Mouse (Mus musculus): ENCODE data around the gene Tep1.
"Not testable (repeated sequence)": the region's sequence is repeated elsewhere in the genome, so short reads cannot be mapped to it uniquely, and the experiment has no call there.

The Tep1 gene

DNA sequence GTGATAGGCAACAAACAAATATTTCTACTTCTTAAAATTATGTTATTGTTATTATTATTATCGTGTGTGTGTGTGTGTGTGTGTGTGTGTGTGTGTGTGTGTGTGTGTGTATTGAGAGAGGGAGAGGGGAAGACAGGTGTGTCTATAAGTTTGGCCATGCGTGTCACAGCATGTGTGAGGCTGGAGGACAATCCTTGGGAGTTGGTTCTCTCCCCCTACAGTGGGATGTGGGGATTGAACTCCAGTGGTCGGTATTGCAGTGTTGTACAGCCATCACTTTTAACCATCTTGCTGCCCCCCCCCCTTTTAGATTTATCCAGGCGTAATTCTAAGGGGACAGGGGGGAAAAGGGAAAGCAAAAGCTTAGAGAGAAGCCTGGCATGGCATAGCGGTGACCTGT is 1.7 kb downstream of the Tep1 start:
- no peak for DNase-seq (ENCODE audit: low read depth, low spot score)

DNA sequence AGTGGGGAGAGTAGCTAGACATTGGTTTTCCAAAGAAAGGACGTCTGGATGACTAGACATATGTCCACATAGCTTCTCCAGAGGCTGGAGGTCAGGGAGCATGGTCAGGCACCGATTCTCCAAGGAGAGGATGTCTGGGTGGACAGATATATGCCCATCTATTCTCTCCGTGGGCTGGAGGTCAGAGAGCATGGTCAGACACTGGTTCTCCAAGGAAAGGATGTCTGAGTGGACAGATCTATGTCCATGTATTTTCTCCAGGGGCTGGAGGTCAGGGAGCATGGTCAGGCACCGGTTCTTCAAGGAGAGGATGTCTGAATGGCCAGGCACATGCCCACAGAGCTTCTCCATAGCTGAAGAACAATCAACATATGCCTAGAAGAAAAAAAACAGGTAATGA is 2.1 kb downstream of the Tep1 start:
- DNase-seq (ENCODE audit: low read depth, low spot score), result no peak

DNA sequence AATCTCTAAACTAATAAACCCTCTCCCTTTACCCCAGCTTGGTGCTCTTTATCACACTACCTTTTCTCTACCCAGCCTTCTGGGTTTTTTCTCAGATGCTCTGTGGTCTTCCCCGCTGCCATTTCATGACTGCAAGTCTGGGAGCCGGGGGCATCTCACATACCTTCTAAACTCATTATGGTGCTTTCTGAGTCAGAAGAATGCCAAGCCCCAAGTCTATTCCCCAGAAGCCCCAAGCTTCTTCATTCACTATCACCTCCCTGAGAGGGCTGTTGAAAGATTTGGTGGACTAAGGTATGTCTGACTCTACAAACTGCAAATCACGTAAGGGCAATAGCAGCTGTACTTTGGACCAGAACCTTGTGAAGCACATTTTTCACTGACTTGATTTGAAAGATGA is 3.4 kb downstream of the Tep1 start:
- DNase-seq (ENCODE audit: low read depth, low spot score), result no peak

DNA sequence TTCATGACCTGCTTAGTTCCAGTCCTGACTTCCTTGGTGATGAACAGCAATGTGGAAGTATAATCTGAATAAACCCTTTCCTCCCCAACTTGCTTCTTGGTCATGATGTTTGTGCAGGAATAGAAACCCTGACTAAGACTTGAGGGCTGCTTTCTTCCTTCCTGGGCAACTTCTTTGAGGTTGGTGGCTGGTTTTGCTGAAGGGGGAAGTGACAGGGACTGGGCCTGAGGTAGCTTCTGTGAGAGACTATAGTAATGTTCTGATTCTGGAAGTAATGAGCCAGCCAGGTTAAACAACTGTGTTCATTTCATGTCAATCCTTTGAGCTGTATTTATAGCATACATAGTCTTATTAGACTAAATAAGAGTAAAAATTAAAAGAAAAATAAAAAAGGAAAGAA is 5.4 kb downstream of the Tep1 start:
- not testable (repeated sequence) for DNase-seq (ENCODE audit: low read depth, low spot score)

DNA sequence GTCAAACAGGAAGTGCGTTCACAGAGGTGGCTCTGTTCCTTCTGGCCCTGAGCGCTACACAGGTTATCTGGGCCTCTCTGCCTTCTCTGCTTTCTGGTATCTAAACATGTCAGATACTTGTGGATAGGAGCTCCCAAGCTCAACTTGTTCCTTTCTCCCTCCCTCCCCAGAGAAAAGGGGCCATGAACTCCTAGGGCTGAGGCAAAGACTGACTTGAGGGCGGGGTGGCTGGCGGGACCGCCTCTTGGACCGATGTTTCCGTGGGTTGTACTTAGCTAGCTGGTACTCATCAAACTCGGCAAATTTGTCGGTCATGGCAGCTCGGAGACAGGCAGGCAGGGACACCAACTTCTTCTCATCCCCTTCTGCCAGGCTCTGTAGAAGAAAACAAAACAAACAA is 7.7 kb downstream of the Tep1 start:
- no peak for DNase-seq (ENCODE audit: low read depth, low spot score)

DNA sequence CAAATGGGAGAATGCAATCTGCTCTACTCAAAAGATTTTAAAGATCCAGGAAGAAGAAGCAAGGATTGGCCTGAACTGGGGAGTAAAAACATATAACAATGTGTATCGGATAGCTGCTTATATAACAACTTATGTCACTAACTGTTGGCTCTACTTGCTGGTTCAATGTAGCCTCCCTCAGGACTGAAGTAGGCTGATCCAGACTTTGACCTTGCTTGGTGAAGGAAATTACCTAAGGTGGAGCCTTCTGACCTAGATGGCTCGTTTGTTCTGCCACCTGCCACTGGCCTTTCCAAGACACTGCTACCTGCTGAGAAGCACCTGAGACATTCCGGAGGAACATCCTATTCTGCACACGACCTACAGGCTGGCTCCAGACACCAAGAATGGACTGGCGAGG is 14.6 kb downstream of the Tep1 start:
- no peak for DNase-seq (ENCODE audit: low read depth, low spot score)

DNA sequence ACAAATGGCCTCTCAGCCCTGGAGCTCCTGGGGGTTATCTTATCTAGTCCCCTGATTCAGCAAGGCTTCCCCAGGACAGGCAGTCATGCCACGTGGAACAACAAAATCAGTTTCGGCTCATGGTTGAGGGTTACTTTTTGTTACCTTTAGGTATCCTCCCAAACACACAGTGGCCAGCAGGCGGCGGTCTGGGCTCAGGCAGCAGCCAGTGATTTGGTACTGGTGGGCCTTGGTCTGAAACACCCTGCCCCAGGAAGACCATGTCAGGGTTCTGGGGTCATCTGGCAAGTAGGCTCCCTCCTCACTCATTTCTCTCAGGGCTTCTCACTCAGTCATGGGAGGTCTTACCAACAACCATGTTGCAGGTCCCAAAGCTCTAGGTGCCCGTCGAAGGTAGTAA is 33.1 kb downstream of the Tep1 start:
- no peak for DNase-seq (ENCODE audit: low read depth, low spot score)

DNA sequence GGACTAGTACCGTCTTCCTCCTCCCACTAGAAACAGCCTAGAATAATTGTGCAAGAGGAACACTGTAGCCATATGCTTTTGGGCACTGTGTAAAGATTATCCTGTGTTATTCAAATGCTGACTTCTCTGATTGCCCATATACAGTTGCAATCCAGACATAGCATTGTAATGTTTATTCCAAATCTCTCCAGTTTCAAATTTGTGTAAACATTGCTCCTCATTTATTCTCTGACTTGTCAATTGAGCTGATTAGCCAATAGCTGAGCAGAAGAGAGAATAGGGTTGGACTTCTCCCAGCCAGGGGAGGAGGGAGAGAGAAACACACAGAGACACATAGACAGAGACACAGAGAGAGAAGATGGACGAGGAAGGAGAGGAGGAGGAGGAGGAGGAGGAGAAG is 35.9 kb downstream of the Tep1 start:
- DNase-seq (ENCODE audit: low read depth, low spot score), result no peak

DNA sequence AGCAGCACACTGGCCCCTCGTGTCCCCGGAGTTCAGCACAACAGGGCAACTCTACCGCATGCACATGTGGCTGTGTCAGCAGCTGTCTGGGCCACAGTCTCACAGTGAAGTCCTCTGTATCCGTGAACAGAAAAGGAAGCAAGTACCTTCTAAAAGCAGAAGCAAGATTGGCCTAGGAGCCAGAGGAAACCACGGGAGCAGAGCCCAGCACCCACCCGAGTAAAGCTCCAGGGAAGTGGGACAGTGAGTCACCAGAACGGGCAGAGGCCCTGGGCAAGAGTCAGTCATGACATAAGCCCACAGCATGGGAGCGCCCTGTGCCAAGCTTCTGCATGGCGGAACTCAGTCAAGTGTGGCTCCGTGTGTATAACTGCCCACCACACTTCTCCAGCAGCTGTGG is 36.4 kb downstream of the Tep1 start:
- peak; percentile 36 for DNase-seq (ENCODE audit: low read depth, low spot score)

DNA sequence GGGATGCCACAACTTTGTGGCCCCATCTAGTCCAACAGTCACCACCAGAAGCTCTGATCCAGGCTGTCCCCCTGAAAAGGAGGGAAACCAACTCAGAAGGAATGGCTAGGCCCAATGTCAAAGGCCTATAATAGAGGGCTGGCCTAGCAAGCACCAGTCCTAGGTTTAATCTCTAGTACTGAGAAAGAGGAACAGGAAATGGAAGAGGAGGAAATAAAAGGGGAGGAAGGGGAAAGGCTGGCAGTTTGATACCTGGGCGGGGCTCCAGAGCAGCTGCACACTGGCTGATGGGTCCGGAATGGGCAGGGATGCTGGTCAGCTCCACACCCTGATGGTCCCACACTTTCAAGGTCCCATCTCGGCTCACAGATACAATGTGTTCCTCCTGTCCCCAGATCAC is 40.5 kb downstream of the Tep1 start:
- DNase-seq (ENCODE audit: low read depth, low spot score), result peak; percentile 29

DNA sequence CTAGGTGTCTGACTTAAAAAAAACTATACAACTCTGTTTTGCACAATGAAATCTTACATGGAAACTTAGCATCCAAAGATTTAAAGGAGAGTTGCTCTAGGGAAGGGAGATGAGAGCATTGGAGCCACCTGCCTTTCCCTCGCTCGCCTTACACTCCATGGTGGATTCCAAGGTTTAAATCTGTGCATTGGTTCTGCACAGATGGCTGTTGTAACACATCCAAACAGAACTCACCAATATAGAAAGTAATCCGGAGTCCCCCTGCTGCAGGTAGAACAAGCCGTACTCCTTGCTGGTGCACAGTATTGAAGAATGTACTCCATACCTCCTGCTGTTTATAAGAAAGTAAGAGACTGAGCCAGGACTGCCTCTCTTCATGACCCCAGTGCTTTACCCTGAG is 43.8 kb downstream of the Tep1 start:
- DNase-seq (ENCODE audit: low read depth, low spot score), result no peak

DNA sequence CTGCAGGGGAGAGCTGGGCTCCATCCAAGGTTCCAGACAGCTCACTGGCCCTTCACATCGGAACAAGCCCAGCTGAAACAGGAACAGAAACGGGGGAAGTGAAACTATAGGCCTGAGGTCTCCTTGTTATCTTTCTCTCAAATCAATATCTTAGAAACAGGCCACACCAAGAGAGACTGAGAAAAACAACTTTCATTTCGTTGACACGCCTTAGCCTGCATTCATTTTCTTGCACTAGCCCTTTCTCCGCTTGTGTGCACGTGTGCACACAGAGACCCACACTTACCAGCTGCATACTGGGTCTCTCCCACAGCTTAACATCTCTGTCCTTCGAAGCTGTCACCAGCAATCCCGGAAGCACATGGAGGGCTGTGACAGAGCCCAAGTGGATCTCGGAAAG is 46.1 kb downstream of the Tep1 start:
- DNase-seq (ENCODE audit: low read depth, low spot score), result peak; percentile 40

DNA sequence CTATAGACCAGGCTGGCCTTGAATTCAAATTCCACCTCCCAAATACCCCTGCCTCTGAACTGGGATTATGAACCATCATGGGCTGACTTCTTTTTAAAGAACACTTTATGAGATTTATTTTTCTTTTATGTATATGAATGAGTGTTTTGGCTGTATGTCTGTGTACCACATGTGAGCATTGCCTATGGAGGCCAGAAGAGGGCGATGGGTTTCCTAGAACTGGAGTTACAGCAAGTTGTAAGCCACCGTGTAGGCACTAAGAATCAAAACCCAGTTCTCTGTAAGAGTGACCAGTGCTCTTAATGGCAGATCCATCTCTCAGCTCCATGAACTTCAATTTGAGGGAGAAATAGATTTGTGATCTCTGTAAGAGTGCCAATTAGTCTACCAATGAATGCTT is 47.1 kb downstream of the Tep1 start:
- DNase-seq (ENCODE audit: low read depth, low spot score), result no peak

DNA sequence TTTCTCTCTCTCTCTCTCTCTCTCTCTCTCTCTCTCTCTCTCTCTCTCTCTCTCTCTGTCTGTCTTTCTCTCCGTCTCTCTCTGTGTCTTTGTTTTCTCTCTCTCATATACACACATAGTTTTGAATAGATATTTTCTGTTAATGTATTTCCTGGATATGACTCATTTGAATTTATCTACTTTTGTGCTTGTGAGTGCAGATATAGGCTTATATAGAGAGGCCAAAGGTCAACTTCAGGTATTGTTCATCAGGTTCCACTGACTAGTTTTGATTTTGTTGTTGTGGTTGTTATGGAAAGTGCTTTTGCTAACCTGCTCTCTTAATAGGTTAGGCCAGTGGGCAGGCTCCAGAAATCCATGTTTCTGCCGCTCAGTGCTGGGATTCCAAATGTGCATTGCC is 57.3 kb downstream of the Tep1 start:
- no peak for DNase-seq (ENCODE audit: low read depth, low spot score)

DNA sequence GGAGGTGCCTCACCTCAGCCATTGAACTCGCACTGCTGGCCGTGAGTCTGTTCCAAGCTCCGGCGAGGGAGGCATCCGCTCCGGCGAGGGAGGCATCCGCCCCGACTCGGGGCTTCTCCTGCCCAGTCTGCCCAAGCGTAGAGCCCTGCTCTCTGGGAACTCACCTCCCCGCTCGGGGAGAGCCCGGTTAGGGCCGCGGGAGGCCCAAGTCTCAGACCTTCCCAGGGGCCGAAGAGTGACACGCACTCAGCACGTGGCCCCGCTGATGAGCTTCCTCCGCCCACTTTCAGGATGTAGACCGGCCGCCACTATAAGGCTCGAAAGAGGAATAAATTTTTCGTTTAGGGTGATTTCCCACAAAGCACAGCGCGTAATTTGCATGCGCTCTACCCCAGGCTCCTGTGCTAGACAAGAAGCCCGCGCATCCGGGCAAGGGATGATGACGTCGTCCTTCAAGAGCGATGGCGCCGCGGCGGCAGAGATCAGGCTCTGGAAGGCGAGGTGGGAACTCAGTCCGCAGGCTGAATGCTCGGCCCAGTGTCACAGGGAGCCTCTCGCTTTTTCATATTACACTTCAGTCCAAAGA is 62.8 kb downstream of the Tep1 start, which contains the start of the genes Ccnb1ip1 and Parp2:
TSS of gene Ccnb1ip1 (minus strand) at position 246 of the 586 bp plus-strand sequence.
TSS of gene Parp2 (plus strand) at position 355 of the 586 bp plus-strand sequence.
- peak; percentile 98 for DNase-seq (ENCODE audit: low read depth, low spot score)

DNA sequence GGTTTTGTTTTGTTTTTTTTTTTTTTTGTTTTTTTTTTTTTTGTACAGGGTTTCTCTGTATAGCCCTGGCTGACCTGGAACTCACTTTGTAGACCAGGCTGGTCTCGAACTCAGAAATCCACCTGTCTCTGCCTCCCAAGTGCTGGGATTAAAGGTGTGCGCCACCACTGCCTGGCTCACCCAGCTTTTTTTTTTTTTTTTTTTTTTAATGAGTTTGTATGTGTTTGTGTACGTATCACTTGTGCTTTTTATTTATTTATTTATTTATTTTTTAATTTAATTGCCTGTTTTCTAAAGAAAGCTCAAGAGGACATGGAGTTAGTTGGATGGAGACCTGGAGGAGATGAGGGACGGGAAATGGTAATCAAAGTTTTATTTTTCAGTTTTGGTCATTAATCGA is 63.9 kb downstream of the Tep1 start:
- not testable (repeated sequence) for DNase-seq (ENCODE audit: low read depth, low spot score)

DNA sequence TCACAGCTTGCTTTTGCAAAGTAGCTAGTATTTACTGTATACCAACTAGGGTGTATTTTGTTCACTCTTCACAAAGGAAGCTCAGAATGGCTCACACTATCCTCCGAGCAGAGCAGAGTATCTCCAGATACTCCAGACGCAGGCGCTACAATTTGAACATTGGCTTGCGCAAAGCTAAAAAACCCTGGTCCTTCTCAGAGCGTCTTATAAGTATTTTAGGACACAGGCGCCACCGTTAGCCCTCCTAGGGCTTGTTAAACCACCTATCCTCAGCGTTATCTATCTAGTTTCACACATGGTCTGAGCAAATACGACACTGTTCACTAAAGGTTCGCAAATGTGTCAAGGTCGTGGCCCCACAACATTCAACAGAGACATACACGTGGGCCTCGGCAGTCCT is 65.7 kb downstream of the Tep1 start:
- DNase-seq (ENCODE audit: low read depth, low spot score), result no peak

DNA sequence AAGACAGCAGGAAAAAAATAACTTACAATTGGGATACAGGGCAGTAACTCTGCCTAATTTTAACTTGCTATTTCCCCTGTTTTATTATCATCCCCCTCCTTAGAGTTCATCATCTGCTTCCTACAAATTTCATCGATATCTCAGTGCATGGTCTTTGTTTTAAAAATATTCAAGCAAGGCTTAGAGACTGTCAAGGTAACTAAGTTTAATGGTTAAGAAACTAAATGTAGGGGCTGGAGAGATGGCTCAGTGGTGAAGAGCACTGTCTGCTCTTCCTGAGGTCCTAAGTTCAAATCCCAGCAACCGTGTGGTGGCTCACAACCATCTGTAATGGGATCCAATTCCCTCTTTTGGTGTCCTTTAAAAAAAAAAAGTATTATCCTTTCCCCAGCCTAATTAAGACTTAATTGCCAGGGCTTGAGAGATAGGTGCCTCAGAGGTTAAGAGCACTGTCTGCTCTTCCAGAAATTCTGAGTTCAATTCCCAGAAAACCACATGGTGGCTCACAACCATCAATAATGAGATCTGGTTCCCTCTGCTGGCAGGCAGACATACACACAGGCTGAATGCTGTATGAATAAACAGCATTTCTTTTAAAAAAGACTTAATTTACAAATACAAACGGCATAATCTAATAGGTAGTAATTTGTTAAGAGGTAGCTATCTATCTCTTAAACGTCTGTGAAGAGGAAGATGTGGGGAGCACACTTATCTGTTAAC is 67.4 kb downstream of the Tep1 start:
- no peak for DNase-seq (ENCODE audit: low read depth, low spot score)

DNA sequence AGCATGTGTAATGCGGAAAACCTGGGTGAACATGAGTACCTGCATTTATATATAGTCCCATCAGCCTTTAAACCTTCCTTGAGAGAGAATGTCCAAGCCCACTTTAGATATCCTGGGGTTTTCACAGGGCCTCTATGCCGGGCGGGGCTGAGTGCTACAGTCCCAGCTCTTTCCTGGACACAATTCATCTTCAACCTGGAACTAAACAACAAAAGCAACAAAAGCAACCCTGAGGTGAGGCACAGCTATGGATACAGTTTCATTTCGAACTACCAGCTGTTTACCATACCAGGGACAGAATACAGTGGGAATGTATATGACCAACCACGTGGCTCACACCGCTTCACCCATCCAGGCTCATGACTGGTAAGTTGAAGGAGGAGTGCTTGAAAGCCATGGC is 67.9 kb downstream of the Tep1 start:
- DNase-seq (ENCODE audit: low read depth, low spot score), result no peak

DNA sequence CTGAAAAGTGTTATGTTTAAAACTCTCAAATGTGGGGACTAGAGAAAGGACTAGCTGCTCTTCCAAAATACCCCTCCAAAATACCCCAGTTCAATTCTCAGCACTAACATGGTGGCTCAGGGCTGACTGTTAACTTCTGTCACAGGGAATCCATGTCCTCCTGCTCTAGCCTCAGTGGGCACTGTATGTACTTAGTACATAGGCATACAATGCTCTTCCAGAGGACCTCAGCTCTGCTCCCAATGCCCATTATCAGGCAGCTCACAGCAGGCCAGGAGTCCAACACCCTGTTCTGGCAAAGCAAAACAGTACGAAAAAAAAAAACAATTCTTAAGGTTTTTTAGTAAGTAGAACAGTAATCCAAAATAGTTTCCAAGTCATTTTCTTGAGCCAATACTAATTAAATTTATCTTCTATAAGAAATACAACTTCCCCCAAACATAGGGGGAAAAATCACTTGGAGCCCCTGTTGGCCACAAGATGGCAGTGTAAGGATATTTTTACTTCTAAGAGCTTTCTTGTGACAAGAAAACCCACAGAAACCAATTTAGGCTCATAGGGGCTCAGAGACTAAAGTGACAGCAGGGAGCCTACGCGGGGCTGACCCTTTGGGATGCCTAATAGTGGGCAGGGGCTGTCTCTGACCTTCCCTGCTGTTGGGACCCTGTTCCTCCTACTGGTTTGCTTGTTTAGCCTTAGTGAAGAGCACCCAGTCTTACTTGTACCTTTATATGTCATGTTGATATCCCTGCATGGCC is 70.7 kb downstream of the Tep1 start:
- peak; percentile 36 for DNase-seq (ENCODE audit: low read depth, low spot score)

DNA sequence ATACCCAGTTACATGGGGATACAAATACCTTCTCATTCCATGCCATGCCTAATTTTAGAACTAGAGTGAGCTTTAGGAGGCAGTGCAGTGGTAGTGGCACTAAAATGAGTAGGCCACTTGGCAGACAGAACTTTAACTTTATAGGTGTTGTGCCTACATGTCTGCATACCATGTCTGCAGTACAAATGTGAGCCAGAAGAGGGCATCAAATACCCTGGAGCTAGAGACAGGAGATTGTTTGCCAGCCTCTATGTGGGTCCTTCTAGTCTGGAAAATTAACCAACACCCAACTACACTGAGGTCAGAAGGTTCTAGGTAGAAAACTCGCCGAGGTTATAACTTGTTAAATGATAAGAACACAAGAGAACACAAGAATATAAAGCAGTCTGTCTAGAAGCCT is 71.8 kb downstream of the Tep1 start:
- DNase-seq (ENCODE audit: low read depth, low spot score), result no peak

DNA sequence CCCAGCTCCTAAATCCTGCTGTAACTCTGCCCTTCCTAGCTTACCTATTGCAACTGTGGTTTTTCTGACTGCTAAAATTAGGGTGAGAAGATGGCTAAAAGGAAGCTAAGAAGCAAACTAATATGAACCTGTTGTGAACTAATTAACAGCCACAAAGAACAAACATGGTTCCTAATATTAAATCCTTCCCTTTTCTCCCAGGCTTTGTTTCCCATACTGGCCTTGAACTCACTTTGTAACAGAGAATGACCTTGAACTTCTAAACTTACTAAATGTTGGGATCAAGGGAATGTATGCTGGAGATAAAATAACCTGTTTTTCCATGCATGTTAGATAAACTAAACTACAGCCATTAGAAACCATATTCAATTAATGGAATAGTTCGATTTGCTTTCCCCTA is 73.9 kb downstream of the Tep1 start:
- DNase-seq (ENCODE audit: low read depth, low spot score), result no peak

DNA sequence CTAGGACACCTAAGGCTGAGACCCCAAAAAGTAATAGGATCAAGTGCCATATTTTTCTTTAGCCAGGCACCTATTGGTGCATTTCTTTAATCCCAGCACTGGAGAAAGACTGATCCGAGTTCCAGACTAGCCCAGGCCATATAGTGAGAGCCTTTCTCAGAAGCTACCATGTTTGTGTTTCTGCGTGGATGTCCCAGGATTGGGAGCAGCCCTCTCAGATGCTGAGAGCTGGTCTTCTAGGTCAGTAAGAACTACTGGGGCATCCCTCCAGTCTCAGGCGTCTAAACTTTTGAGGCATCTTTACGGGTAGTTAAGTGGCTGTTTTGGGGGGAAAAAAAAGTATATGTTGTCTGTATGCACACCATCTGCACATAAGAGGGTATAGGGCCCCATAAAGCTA is 74.4 kb downstream of the Tep1 start:
- no peak for DNase-seq (ENCODE audit: low read depth, low spot score)
